Mouse (Mus musculus): ENCODE data around the gene Chst11.

Chst11 gene

GRCm38 (mm10) chr10:82990918-82991317 lies 5.6 kb downstream of the Chst11 start:
- DNase-seq (ENCODE audit: low read depth, low spot score): no peak

- no peak for DNase-seq (ENCODE audit: low read depth, low spot score)
These were observed 6.6 kb downstream of the Chst11 start for GRCm38 (mm10) chr10:82991756-82992519.

- DNase-seq (ENCODE audit: low read depth, low spot score): no peak
These were observed 9.0 kb downstream of the Chst11 start for GRCm38 (mm10) chr10:82994284-82994683.

DNA sequence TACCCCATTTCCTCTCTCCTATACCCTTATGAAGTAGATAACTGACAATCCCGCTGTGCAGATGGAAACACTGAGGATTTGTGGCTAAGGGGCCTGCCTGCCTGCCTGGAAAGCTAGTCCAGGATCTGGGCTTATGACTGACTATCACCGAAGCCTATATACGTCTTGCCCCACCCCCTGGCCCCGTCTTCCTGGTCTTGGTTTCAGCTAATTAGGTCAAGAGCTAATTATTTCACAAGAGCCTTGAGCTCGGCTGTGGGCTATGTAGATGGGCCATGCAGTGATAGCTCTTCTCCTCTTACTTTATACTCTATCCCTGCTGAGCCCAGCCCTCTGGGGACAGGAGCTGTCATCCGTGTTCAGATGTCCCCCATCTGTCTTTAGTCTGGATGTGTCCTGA lies 12.2 kb downstream of the Chst11 start:
- no peak for DNase-seq (ENCODE audit: low read depth, low spot score)

DNA sequence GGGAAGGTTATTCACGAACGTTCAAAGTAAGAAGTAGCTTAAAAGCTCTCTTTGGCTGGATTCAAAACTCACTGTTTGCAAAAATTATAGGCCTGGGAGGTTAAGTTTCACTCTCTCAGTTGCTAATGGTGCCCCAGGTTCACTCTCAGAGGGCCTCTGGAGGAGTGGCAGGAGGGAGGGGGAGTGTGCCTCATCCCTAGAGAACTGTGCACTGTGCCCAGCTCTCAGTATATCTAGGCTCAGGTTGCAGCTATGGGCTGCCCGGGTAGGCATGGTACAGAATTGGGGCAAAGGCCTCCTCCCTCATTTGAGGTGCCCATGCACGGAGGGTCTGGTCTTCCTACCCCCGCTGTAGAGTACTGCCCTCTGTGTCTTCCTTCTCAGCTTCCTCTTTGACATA lies 14.9 kb downstream of the Chst11 start:
- no peak for DNase-seq (ENCODE audit: low read depth, low spot score)

DNA sequence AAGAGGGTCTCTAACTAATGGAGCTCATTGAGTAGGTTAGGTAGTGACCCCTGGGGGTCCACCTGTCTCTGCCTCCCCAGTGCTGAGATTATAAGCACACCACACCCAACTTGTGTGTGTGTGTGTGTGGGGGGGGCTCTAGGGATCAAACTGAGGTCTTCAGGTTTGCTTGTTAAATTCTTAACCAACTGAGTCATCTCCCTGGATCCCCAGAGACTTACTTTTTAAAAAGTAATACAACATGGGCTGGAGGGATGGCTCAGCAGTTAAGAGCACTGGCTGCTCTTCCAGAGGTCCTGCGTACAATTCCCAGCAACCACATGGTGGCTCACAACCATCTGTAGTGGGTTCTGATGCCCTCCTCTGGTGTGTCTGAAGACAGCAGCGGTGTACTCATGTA lies 15.4 kb downstream of the Chst11 start:
- no peak for DNase-seq (ENCODE audit: low read depth, low spot score)

DNA sequence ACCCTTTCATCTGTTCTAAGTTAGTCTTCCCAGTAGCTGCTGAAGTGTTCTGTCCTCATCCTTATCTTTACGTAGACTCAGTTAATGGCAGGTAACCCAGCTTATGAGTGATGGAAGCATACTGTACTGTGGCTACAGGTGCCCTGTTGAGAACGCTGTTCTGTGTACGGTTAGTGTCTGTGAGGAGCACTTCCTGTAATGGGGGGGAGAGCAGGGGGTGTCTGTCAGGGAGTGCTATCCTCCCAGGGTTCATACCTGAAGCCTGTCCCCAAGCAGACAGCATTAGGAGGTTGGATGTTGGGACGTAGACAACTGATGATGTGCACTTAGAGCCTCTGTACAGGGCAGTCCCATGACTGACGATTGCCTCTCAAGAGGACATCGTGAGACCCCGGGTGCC lies 18.6 kb downstream of the Chst11 start:
- DNase-seq (ENCODE audit: low read depth, low spot score): no peak

DNA sequence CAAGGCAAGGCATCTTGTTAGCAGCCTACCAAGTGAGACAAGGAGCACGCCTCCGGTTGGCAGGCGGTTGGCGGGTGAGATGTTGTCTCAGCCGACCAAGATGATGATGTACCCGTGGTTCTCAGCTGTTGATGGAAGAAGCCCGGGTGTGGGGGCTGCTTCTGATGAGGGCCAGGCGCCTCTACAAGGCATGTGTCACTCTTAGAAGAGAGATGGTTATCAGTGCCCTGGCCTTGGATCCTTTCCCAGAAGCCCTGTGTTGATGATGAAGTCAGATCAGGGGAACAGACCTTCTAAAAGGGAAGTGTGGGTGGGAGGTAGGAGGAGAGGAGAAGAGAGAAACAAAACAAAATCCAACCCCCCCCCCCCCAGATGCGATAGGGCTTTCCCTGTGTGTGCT lies 19.1 kb downstream of the Chst11 start:
- no peak for DNase-seq (ENCODE audit: low read depth, low spot score)

DNA sequence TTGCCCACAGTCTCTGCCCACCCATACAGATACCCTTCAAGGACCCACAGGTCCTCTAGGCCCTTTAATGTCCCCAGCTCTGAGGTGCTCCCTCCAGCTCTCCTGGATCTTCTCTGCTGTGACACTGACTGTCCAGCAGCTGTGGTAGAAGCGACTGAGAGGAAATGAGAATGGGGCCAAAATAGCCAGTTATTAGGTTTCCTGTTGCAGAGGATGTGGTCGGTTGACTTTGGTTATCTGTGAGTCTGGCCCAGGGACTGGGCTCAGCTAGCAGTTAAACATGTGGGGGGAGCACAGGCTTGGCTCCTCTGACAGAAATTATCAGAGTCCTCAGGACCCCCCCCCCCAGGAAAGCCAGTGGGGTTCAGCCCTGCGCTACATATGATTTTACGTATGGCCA lies 19.7 kb downstream of the Chst11 start:
- no peak for DNase-seq (ENCODE audit: low read depth, low spot score)

DNA sequence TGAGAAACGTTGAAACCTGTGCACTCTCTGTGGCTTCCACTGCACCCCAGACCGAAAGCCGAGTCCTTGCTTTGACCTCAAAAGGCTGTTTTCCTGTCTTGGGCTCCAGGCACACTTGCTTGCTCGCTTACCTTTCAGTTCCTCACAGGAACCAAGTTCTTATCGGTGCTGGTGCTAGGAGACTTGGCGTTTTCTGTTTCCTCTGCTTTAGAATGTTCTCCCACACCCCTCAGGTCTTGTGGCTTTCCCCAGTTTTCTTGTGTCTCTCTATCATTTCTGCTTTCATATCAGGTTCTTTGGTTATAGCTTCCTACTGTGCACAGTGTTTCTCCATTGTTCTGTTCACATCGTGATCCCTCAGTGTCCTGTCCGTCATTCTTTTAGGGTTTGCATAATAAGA lies 21.0 kb downstream of the Chst11 start:
- no peak for DNase-seq (ENCODE audit: low read depth, low spot score)

- no peak for DNase-seq (ENCODE audit: low read depth, low spot score)
These were observed 28.7 kb downstream of the Chst11 start for GRCm38 (mm10) chr10:83013984-83014383.

- DNase-seq (ENCODE audit: low read depth, low spot score): no peak
These were observed 30.6 kb downstream of the Chst11 start for GRCm38 (mm10) chr10:83015919-83016318.

DNA sequence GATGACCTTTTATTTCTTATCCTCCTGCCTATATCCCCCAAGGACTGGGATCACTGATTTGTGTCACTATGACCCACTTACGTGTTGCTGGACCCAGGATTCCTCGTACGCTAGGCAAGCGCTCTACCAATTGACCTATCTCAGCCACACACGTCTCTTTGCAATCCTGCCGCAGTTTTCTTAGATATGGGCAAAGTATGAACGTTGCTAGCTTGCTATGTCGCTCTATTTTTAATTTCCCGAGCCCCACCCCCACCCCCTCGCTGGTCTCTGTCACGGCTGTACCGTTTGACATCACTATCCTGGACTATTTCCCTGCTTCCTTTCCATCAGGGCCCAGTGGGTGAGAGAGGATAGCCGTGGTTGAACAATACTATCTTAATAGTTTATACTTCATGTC lies 31.5 kb downstream of the Chst11 start:
- DNase-seq (ENCODE audit: low read depth, low spot score): no peak

- DNase-seq (ENCODE audit: low read depth, low spot score): no peak
These were observed 32.6 kb downstream of the Chst11 start for GRCm38 (mm10) chr10:83017760-83018498.

DNA sequence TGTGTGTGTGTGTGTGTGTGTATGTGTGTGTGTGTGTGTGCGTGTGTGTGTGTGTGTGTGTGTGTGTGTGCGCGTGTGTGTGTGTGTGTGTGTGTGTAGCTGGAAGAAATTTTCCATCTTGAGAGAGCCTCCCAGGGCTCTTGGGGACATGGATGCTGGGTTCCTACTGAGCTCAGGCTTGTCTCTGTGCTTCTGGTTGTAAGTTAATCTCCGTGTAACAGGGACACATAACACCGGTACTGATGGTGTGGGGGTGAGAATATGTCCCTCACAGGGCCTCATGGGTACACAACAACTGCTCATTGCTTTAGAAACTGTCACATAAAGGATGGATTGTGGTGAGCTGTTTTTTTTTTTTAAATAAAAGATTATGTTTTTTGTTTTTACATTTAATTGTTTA lies 33.2 kb downstream of the Chst11 start:
- no peak for DNase-seq (ENCODE audit: low read depth, low spot score)

- peak; percentile 11 for DNase-seq (ENCODE audit: low read depth, low spot score)
These were observed 34.4 kb downstream of the Chst11 start for GRCm38 (mm10) chr10:83019497-83020270.

DNA sequence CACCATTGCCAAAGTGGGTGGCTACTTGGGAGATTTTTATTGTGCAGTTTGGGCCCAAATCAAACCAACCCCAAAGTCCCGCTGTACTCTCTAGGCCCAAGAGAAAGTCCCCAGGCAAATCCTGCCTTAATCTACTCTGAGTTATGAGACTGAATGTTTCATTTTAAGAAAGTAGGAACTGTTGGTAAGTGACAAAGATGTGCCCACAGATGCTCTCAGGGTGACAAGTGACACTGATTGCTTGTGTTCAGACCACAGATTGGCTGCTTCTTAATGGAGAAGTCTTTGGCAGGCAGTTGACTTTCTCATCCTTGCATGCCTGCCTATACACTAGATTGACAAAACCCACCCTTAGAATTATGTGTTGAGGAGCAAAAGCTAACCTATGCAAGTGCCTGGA lies 37.3 kb downstream of the Chst11 start:
- no peak for DNase-seq (ENCODE audit: low read depth, low spot score)

GRCm38 (mm10) chr10:83026174-83026573 lies 40.9 kb downstream of the Chst11 start:
- DNase-seq (ENCODE audit: low read depth, low spot score): no peak

- no peak for DNase-seq (ENCODE audit: low read depth, low spot score)
These were observed 42.4 kb downstream of the Chst11 start for GRCm38 (mm10) chr10:83027673-83028072.

GRCm38 (mm10) chr10:83030103-83030661 lies 44.9 kb downstream of the Chst11 start:
- no peak for DNase-seq (ENCODE audit: low read depth, low spot score)

- no peak for DNase-seq (ENCODE audit: low read depth, low spot score)
These were observed 45.6 kb downstream of the Chst11 start for GRCm38 (mm10) chr10:83030928-83031327.

DNA sequence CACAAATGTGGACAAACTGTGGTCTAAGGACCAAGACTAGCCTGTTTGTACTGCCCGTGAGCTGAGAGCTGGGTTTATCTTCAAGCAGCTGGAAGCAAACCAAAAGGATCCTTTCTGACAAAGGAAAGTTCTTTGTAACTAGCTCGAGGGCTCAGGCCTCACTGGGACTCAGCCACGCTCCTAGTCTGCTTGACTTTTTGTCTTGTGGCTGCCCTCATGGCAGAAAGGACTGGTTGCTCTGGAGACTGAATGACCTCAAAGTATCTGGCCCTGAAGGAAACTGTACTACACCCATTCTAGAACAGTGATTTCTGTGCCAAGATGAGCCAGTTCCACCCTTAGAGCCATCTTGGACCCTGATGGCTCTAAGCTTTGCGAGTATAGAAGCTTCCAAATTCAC lies 46.3 kb downstream of the Chst11 start:
- DNase-seq (ENCODE audit: low read depth, low spot score): no peak
